Mouse (Mus musculus) v-Abl transformed pro-B cells (cell line): ENCODE measurements around the gene Ero1l.

Experiments used
- in situ Hi-C, 2 experiments: fragments of 400-800 bp; cut with MboI; formaldehyde crosslinking; loops; one replicate each; pipeline ENCODE4 v1.15.1; 2025; ENCODE audit not compliant: unreplicated experiment in 2 of 2

The Ero1l gene

DNA sequence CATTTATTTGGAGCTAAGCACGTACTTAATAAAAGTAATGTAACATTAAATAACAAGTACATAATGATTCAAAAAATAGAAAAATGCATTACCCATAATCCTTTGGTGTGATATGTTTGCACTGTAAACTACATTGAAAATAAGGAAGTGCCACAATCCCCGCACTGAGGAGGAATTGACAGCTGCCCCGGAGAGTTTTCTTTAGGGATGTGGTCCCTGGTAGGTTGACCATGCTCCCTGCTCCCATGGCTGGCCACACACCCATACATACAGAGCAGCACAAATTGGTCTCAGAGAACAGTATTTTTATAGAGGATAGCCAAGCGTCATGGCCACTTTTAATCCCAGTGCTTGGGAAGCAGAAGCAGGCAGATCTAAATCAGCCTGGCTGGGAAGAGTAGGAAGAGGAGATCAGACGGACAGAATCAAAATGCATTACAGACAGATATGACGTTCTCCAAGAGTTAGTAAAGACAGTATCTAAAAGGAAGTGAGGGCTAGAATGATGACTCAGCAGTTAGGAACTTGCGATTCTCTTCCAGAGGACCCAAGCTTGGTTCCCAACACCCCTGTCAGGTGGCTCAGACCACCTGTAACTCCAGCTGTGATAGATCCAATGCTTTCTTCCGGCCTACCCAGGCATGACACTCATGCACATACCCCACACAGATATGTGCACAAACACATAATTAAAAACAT lies 10.8 kb downstream of the Ero1l start:
- in situ Hi-C loops: no loop called here

DNA sequence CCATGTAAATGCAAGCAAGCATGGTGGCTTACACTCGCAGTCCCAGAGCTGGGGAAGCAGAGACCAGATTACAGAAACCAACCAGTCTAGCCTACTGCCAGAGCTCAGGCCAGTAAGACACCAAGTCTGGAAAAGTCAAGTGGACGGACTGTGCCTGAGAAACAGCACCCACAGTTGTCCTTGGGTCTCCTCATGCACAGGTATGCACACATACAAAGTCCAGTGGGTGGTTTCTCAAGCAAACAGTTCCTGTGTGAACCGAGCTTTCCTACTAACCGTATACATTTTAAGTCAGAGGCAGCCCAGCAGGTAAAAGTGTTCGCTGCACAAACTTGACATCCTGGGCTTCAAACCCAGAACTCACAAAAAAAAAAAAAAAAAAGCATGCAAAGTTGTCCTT lies 12.7 kb downstream of the Ero1l start:
- in situ Hi-C loops: no loop called here

DNA sequence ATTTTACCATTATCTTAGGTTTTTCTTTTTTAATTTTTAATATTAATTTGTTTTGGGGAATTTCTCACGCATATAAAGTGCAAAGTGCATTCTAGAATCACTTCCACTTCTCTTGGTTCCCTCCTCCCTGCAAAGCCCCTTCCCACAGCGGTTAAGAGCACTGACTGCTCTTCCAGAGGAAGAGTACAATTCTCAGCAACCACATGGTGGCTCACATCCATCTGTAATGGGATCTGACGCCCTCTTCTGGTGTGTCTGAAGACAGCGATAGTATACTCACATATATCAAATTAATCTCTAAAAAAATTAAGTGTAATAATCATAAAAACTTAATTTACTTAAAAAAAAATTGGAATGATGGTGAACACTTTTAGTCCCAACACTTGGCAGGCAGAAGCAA lies 14.2 kb downstream of the Ero1l start:
- in situ Hi-C loops: no loop called here

DNA sequence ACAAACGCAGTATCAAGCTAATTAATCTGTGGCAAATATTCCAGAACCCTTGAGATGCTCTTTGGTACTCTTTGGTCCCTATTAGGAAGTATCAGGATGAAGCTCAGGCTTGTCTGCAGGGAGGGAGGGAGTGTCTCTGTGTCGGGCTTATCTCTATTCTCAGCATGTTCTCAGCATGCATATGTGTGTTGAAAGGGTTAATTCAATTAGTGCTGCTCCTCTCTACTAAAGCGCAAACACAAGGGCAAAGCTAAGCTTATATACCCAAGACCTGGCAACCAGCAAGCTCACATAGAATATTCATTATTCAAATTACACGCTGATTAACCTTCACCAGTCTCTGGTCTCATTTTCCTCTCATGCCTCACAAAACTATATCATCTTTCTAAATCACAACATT lies 14.6 kb downstream of the Ero1l start:
- in situ Hi-C loops: no loop called here

- in situ Hi-C loops: no loop called here
Observed at GRCm38 (mm10) chr14:45291608-45292007, 27.0 kb downstream of the Ero1l start.

DNA sequence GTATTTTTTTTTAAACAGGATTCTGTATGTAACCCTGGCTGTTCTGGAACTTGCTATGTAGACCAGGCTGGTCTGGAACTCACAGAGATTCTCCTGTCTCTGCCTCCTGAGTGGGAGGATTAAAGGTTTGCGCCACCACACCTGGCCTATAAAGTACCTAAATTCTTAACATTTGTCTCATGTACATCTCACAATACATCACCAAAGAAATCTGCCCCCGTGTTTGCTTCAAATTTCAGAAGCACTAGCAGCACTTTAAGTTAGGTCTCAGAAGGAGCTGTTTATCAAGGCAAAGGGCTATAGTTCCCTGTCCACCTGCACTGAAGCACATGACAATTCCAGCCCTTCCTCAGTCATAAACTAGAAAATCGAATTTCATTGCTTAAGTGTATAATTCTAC lies 36.5 kb downstream of the Ero1l start:
- in situ Hi-C loops: no loop called here

GRCm38 (mm10) chr14:45275816-45276215 lies 42.8 kb downstream of the Ero1l start:
- in situ Hi-C loops: no loop called here

- in situ Hi-C loops: loop anchor here in 1 of 2 experiments (25.0 kb wide), 1 partner anchor 523 kb away; no protein-coding TSS in a partner anchor
Observed at GRCm38 (mm10) chr14:45263831-45264592, 54.6 kb downstream of the Ero1l start.

DNA sequence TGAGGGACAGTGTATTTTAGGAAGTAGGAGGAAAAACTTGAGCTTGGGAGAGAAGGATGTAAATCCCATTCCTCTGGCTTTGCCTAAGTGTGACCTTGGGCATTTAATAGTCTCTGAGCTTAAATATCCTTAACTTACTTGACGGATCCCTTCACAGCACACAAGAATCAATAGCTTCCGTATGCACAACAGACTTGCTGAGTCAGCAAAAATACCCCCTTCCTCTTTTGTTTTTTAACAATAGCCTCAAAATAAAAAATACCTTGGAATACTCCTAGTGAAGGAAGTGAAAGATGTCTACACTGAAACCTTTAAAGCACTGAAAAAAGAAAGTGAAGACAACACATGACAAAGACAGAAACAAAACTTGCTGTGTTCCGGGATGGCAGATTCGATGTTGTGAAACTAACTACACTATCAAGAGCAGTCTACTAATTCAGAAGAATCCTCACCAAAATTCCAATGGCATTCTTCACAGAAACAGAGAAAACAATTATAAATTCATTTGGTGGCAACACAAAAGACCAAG lies 67.0 kb downstream of the Ero1l start:
- in situ Hi-C loops: loop anchor here in 1 of 2 experiments (25.0 kb wide), 1 partner anchor 536 kb away; no protein-coding TSS in a partner anchor

GRCm38 (mm10) chr14:45241613-45242012 lies 77.0 kb downstream of the Ero1l start:
- in situ Hi-C loops: loop anchor here (5.0 to 10.0 kb wide), 2 partner anchors 87 to 264 kb away; no protein-coding TSS in a partner anchor

- in situ Hi-C loops: no loop called here
Observed at GRCm38 (mm10) chr14:45239042-45239441, 79.5 kb downstream of the Ero1l start.
